Mouse (Mus musculus) olfactory bulb, adult 2 months (tissue): Measurements from ENCODE around the gene Pole4. TPM values are rescaled to one million over a fixed set of nuclear protein-coding genes. Genes with fewer than 3 reads are reported as not detected.

ENCODE experiments used
- H3K27ac ChIP-seq: fragments of 200-500 bp; 2 replicates; pipeline ENCODE4 v1.5.1; 2012; ENCODE audit warnings: low read depth, low read length; ENCODE audit not compliant: insufficient read depth
- H3K4me1 ChIP-seq: fragments of 200-500 bp; 2 replicates; pipeline ENCODE4 v1.6.1; 2012; ENCODE audit warnings: low read length; ENCODE audit not compliant: control insufficient read depth, insufficient read depth
- H3K4me3 ChIP-seq: fragments of 200-500 bp; 2 replicates; pipeline ENCODE4 v1.5.1; 2012; ENCODE audit warnings: mild to moderate bottlenecking, low read depth, low read length, moderate library complexity; ENCODE audit not compliant: insufficient read depth
- CTCF ChIP-seq: fragments of 200-500 bp; IDR thresholded peaks from 2 replicates; pipeline ENCODE4 v1.5.1; 2012; ENCODE audit warnings: low read depth, mild to moderate bottlenecking, low read length, moderate library complexity; ENCODE audit not compliant: insufficient read depth
- POLR2A ChIP-seq: fragments of 200-500 bp; IDR thresholded peaks from 2 replicates; pipeline ENCODE4 v1.6.1; 2012; ENCODE audit warnings: mild to moderate bottlenecking, low read depth, low read length, moderate library complexity; ENCODE audit not compliant: insufficient read depth
- WGBS: fragments of 180-500 bp; shearing (Covaris S2); methylation state at CpG from one replicate; pipeline ENCODE4 v1.1.7; 2018; 5-methylcytosine and 5-hydroxymethylcytosine counted together
- polyA plus RNA-seq: library from polyadenylated mRNA; stranded (reverse); fragments of >200 nt; gene quantifications from 2 replicates; pipeline ENCODE4 v1.2.4, GENCODE M21; 2012; ENCODE audit warnings: low replicate concordance; ENCODE audit not compliant: missing spikeins, insufficient read depth, insufficient read length

Gene Pole4
- polyA plus RNA-seq, 1 experiment: not detected

DNA sequence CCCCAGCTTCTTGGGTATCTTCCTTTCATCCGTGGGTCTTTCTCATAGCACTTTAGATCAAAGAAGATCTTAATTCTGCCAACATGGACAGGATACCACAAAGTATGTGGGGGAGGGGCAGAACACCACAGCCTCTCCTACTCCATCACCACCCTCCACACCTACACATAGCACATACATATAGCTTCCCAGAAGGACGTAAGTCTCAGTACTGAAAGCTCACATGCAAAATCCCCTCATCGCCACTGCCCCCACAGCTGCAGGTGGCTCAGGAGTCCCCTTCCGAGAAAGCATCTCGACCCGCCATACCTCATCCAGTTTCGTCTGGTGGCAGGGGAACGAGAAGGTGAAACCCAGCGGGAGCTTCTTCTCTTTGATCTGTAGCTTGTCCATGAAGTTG lies 39.4 kb upstream of the Pole4 start:
- 91% methylated on average over 9 of the region's 9 CpGs for WGBS
- Histone ChIP-seq H3K4me3 (no peak overlapping the region), H3K4me1 (no peaks in the 10 kb centered on the region), H3K27ac (no peak overlapping the region)
- TF ChIP-seq POLR2A (no peak), CTCF (no peak)

DNA sequence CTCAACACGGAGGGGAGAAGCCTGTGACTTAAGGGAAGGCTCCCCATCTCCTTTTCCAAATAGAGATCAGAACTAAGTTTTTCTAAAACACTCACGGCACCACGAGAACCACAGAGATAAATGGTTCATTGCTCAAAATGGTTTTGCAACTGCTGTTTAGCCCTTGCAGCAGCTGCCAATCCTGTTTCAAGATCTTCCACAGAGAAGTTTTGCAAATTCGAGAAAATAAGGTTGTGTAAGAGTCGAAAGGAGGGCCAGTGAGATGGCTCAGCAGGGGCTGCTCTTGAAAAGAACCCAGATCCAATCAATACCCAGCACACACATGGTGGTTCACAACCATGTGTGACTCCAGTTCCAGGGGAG lies 36.3 kb upstream of the Pole4 start:
- H3K4me3 ChIP-seq: no peak overlapping the region
- TF ChIP-seq POLR2A (no peak), CTCF (no peak)
- H3K4me1 ChIP-seq: peaks cover 5% of the 10 kb centered on the region; the same call in 1 of the 2 replicates
- WGBS: 87% methylated on average over 5 of the region's 5 CpGs
- no peak overlapping the region for H3K27ac ChIP-seq

DNA sequence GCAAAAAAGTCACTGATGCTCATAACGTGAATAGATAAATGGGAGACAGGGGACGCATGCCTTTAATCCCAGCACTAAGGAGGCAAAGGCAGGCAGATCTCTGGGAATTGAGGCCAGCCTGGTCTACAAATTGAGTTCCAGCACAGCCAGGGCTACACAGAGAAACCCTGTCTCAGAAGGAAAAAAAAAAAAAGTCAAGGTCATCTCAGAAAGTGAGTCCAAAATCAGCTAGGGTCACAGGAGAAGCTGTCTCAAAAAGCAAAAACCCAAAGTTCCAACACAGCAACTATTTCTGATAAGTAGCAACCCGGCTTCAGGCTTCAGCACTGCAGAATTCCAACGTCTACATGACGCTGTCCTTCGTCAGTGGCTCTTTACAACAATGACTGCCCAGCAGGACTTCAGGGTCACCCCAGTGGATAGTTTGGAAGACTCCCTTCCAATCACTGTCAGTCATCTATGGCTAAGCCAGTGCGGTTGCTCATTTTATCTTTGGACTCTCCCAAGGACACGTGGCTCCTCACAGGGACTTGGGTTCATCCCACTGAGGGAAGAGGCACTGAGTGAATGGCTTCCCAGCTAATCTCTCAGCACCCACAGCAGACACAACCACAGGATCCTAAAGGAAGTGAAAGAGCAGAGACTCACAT lies 35.8 kb upstream of the Pole4 start:
- WGBS: 92% methylated on average over 8 of the region's 8 CpGs
- Histone ChIP-seq H3K4me1 (peaks cover 5% of the 10 kb centered on the region; the same call in 1 of the 2 replicates), H3K4me3 (no peak overlapping the region), H3K27ac (no peak overlapping the region)
- TF ChIP-seq POLR2A (no peak), CTCF (no peak)

DNA sequence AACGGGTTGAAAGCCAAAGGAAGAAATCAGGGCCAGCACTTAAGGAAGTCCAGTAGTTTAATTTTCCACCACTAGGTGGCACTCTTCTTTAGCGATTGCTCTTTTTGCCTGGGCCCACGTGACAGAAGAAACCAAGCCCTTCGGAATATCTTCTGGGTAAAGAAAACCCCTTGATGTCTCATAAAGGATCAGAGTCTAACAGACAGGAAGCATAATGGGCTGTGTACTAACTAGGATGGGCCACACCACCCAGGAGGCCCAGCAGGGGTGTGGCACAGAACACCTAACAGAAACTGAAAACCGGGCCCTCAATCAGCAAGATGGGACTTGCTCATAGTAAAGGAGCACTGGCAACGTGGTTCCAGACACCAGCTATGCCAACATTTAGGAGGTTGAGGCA lies 35.1 kb upstream of the Pole4 start:
- H3K4me3 ChIP-seq: no peak overlapping the region
- peaks cover 5% of the 10 kb centered on the region; the same call in 1 of the 2 replicates for H3K4me1 ChIP-seq
- TF ChIP-seq POLR2A (no peak), CTCF (no peak)
- no peak overlapping the region for H3K27ac ChIP-seq
- WGBS: 18% methylated on average over 6 of the region's 6 CpGs

DNA sequence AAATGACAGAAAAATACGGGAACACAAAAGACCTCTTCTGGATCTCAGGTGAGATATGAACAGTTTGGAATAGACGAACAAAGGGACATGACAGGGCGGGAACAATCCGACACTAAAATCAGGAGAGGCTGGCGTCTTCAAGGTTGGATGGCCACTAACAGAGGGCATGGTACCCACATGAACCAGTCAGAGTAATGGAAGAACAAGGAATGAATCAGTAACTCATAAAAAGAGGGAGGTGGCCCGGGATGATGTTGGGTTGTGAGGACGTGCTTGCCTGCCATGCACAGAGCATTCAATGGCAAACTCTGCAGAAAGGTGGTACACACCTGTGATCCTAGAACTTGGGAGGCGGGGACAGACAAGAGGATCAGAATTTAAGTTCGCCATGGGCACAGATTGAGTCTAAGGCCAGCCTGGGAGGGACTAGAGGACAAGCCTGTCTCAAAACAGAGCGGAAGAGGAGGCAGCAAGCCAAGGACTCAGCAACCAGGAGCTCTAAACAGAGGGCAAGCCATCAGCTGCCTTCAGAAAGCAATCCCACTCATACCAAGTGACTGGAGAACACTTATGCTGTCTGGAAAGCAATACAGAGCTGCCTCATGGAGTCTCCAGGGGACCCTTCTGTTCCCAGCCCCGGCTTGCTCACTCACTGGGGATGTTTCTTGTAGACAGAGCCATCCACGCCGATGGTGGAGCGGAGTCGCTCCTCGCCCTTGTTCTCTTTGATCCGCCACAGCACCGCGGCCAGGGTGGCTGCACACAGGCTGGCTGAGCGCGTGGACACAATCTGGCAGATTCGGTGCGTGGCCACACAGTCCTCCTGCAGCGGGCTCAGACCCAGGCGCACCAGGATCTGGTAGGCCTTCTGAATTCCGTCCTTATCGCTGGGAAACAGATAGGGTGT lies 32.7 kb upstream of the Pole4 start:
- TF ChIP-seq CTCF (no peak), POLR2A (no peak)
- WGBS: 96% methylated on average over 27 of the region's 27 CpGs
- peaks cover 5% of the 10 kb centered on the region; the same call in 1 of the 2 replicates for H3K4me1 ChIP-seq
- no peak overlapping the region for H3K4me3 ChIP-seq
- no peak overlapping the region for H3K27ac ChIP-seq

DNA sequence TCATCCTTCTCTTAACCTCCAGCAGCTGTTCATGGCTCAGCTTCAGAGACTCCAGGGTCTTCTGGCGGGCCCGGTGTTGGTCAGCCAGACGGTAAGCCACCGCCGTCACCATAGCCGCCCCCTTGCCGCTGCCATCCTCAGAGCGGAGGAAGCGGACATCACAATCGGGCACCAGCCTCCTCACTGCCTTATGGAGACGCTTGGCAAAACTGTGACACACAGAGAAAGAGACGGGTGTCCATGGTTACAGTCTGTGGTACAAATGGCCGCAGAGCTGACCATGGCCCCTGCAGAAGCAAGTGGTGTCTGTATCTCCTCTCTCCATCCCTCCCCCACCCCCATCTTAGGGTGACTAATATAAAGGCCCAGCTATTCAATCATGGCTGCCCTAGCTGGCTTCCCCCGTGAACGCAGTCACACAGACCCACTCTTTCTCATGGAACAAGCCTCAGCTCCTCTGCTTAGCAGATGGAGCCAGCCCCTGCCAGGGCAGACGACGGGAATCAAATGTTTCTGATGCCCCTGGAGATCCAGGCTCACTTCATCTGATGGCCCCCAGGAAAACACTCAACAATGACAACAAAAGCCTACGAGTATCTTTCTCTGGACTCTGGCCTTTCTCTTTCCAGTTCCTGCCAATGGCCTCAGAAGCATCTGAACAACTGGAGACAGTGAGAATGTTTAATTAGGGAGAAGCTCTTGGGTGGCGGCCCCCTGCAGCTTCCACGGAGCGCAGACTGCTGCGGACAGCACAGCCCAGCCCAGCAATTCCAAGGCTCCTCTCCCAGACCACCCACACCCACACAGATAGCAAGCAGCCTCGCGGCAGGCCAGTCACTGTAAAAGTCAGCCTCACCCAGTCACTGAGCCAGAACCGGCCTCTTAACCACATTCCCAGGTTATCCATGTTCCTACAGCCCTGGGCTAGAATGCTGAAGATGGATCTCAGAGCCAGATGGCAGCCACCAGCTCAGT lies 31.7 kb upstream of the Pole4 start:
- 77% methylated on average over 25 of the region's 25 CpGs for WGBS
- no peak overlapping the region for H3K27ac ChIP-seq

DNA sequence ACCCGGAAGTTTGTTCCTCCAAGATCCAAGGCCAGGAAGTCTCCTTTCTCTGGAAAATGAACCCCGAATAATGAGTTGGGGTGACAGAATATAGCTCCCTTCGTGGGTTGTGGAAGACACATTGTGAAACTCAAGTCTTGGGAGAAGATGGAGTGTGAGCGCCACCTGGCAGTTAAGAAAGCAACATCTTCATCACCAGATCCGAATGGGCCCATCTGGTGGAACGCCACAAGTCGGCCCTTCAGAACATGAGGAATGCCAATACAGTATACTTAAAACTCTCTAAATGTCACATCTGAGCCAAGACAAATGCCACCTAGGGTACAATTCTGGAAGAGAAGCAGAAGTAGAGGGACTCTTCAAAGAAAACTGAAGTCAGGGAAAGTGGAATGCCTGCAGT lies 30.2 kb upstream of the Pole4 start:
- 86% methylated on average over 7 of the region's 7 CpGs for WGBS
- Histone ChIP-seq H3K4me3 (no peak overlapping the region), H3K4me1 (peaks cover 5% of the 10 kb centered on the region; the same call in 1 of the 2 replicates), H3K27ac (no peak overlapping the region)
- TF ChIP-seq CTCF (no peak), POLR2A (no peak)

More for the DNA sequence above, 31.7 kb upstream of the Pole4 start:
- Histone ChIP-seq H3K4me1 (peaks cover 5% of the 10 kb centered on the region; the same call in 1 of the 2 replicates), H3K4me3 (no peak overlapping the region)
- no peak for TF ChIP-seq CTCF
- TF ChIP-seq POLR2A: no peak

DNA sequence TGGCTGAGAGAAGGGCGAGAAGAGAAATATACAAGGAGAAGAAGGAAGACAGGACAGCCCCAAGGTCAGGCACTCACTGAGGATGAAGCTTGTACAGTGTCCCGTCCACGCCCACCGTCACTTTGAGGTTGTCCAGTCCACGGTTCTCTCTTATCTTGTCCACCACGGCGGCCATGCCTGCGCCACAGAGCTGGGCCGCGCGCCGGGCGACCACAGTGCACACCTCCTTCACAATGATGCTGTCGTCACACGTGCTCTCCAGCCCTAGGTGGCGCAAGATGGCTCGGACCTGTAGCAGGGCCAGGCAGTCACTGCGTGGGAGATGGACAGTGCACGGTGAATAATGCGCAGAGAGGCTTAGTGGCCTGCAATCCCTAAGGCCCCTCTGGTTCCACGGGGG lies 23.5 kb upstream of the Pole4 start:
- WGBS: 93% methylated on average over 21 of the region's 21 CpGs
- H3K4me3 ChIP-seq: no peak overlapping the region
- no peaks in the 10 kb centered on the region for H3K4me1 ChIP-seq
- H3K27ac ChIP-seq: no peak overlapping the region
- TF ChIP-seq CTCF: no peak
- no peak for TF ChIP-seq POLR2A

DNA sequence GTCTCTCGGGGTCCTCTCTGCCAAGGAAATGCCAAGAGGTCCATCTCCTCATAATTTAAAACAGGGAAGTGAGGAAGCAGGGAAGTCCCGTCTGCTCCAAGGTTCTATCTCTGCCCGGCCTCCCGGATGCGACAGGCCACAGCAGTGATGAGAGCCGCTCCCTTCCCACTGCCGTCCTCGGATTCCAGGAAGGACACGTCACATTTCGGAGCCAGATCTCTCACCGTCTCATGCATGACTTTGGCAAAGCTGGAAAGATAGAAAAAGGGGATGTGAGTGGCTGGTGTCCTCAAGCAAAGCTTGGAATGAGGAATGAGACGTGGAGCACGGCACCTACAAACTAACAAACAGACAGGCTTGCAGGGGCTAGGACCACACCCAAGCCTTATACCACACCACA lies 22.0 kb upstream of the Pole4 start:
- WGBS: 94% methylated on average over 13 of the region's 13 CpGs
- Histone ChIP-seq H3K27ac (no peak overlapping the region), H3K4me1 (0 out of 2 replicates have a peak, but pooled peaks cover 2% of the 10 kb centered on the region), H3K4me3 (no peak overlapping the region)
- TF ChIP-seq POLR2A (no peak), CTCF (no peak)
